Mouse (Mus musculus) heart, embryonic 13.5 days (tissue): ENCODE measurements around the gene Olfr325. TPM values are rescaled to one million over a fixed set of nuclear protein-coding genes. Genes with fewer than 3 reads are reported as not detected.

ENCODE experiments used
- ATAC-seq: fragments of 200-750 bp; cut with Nextera tagmentation; 2 replicates; pipeline ENCODE4 v1.8.0; 2017; ENCODE audit warnings: moderate TSS enrichment; ENCODE audit not compliant: insufficient number of reproducible peaks, low FRiP score, low TSS enrichment; ENCODE audit errors: extremely low read depth
- H3K27ac ChIP-seq: fragments of 300-500 bp; sonication (generic); replicated peaks from 2 replicates; pipeline ENCODE4 v1.5.1; 2015; ENCODE audit warnings: moderate library complexity, mild to moderate bottlenecking, inconsistent platforms
- H3K27me3 ChIP-seq: fragments of 300-500 bp; sonication (generic); replicated peaks from 2 replicates; pipeline ENCODE4 v1.6.1; 2015; ENCODE audit warnings: mild to moderate bottlenecking, inconsistent platforms
- H3K36me3 ChIP-seq: fragments of 300-500 bp; sonication (generic); 2 replicates; pipeline ENCODE4 v1.6.1; 2015; ENCODE audit warnings: mild to moderate bottlenecking, inconsistent platforms
- H3K4me1 ChIP-seq: fragments of 300-500 bp; sonication (generic); 2 replicates; pipeline ENCODE4 v1.6.1; 2015; ENCODE audit warnings: inconsistent platforms
- H3K4me2 ChIP-seq: fragments of 300-500 bp; sonication (generic); 2 replicates; pipeline ENCODE4 v1.6.1; 2015; ENCODE audit warnings: inconsistent platforms, mild to moderate bottlenecking, moderate library complexity
- H3K4me3 ChIP-seq: fragments of 300-500 bp; sonication (generic); 2 replicates; pipeline ENCODE4 v1.5.1; 2015; ENCODE audit warnings: moderate library complexity, mild to moderate bottlenecking, inconsistent platforms
- H3K9ac ChIP-seq: fragments of 300-500 bp; sonication (generic); 2 replicates; pipeline ENCODE4 v1.6.1; 2015; ENCODE audit warnings: inconsistent platforms, mild to moderate bottlenecking, moderate library complexity
- H3K9me3 ChIP-seq: fragments of 300-500 bp; sonication (generic); 2 replicates; pipeline ENCODE4 v1.6.1; 2016; ENCODE audit warnings: inconsistent platforms
- WGBS: fragments of 180-500 bp; shearing (Covaris S2); methylation state at CpG from one replicate; pipeline ENCODE4 v1.1.7; 2015; ENCODE audit warnings: mixed read lengths; 5-methylcytosine and 5-hydroxymethylcytosine counted together
- polyA plus RNA-seq: library from polyadenylated mRNA; unstranded; fragments of >200 nt; fragmentation: Nextera tagmentation; extraction: Ambion mirVana; gene quantifications from 2 replicates; pipeline ENCODE4 v1.2.1, GENCODE M21; 2015

The Olfr325 gene
- polyA plus RNA-seq, 1 experiment from 2014 or later: not detected

DNA sequence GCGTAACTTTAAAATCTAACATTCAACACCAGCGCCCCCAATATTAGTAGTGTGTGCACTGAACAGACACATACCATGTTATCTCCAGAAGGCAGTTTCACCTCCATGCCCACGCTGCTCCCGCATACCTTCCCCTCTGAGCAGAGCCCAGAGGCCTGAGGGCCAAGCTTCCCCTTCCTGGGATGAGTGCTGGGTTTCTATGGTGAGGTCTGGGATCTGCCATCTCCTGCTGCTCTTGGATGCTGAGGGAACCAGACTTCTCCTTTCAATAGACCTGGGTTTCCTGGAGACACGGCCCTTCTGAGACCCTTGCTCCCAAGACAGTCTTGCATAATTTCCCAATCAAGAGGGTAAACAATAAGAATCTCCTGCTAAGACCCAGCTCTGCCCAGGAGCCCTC, 52.9 kb downstream of the Olfr325 start, which contains the start of gene Olfr323:
Gene Olfr323, minus strand, starts transcription at position 101 of the 400 bp plus-strand sequence.
- ATAC-seq: no peak
- Histone ChIP-seq H3K9me3 (no peaks in the 10 kb centered on the region), H3K4me2 (no peak within 1 kb of the TSS), H3K4me3 (no peak within 1 kb of the TSS), H3K27me3 (peaks cover 3% of the 10 kb centered on the region; the same call in 1 of the 2 replicates), H3K4me1 (no peaks in the 10 kb centered on the region), H3K9ac (no peak within 1 kb of the TSS), H3K27ac (no peak within 1 kb of the TSS), H3K36me3 (no peaks in the 10 kb centered on the region)
- WGBS: 66% methylated on average over 5 of the region's 5 CpGs

Other genes with a start within 250 kb of the Olfr325 start
- gene Zfp672, start 247.4 kb upstream of the Olfr325 start, polyA plus RNA-seq: 27.7 and 28.6 TPM in 2 replicates
- 24.0 and 25.3 TPM in 2 replicates for gene Sh3bp5l, start 247.0 kb upstream of the Olfr325 start, polyA plus RNA-seq
- gene Lypd8, start 198.7 kb upstream of the Olfr325 start, polyA plus RNA-seq: not detected in 2 replicates
- not detected in 2 replicates for gene 1810065E05Rik, start 156.6 kb upstream of the Olfr325 start, polyA plus RNA-seq
- not detected in 2 replicates for gene Gm12253, start 145.2 kb upstream of the Olfr325 start, polyA plus RNA-seq
- gene Lypd9, start 124.8 kb upstream of the Olfr325 start, polyA plus RNA-seq: not detected in 2 replicates
- gene Olfr30, start 115.5 kb upstream of the Olfr325 start, polyA plus RNA-seq: not detected in 2 replicates
- gene Olfr332, start 85.2 kb upstream of the Olfr325 start, polyA plus RNA-seq: not detected in 2 replicates
- not detected in 2 replicates for gene Olfr331, start 75.2 kb upstream of the Olfr325 start, polyA plus RNA-seq
- gene Olfr330, start 42.9 kb upstream of the Olfr325 start, polyA plus RNA-seq: not detected in 2 replicates
- gene Olfr329-ps, start 31.3 kb upstream of the Olfr325 start, polyA plus RNA-seq: not detected in 2 replicates
- gene Olfr328, start 22.1 kb upstream of the Olfr325 start, polyA plus RNA-seq: 0.05 and 0.07 TPM in 2 replicates
- not detected in 2 replicates for gene Olfr224, start 7.2 kb upstream of the Olfr325 start, polyA plus RNA-seq
- gene Olfr324, start 17.4 kb downstream of the Olfr325 start, polyA plus RNA-seq: not detected in 2 replicates
- gene 2210407C18Rik, start 38.3 kb downstream of the Olfr325 start, polyA plus RNA-seq: not detected in 2 replicates
- not detected in 2 replicates for gene Olfr323, start 52.8 kb downstream of the Olfr325 start, polyA plus RNA-seq
- gene Trim58, start 62.7 kb downstream of the Olfr325 start, polyA plus RNA-seq: 0.68 and 0.96 TPM in 2 replicates
- not detected in 2 replicates for gene Olfr322, start 81.1 kb downstream of the Olfr325 start, polyA plus RNA-seq
- not detected in 2 replicates for gene Olfr320, start 103.4 kb downstream of the Olfr325 start, polyA plus RNA-seq
- gene Olfr319, start 121.4 kb downstream of the Olfr325 start, polyA plus RNA-seq: not detected in 2 replicates
- not detected in 2 replicates for gene Olfr318, start 146.3 kb downstream of the Olfr325 start, polyA plus RNA-seq
- not detected in 2 replicates for gene Olfr317, start 161.5 kb downstream of the Olfr325 start, polyA plus RNA-seq
- not detected in 2 replicates for gene Olfr316, start 175.0 kb downstream of the Olfr325 start, polyA plus RNA-seq
- not detected in 2 replicates for gene Olfr315, start 195.5 kb downstream of the Olfr325 start, polyA plus RNA-seq
- gene Olfr314, start 205.2 kb downstream of the Olfr325 start, polyA plus RNA-seq: 0.08 TPM in 1 of 2 replicates, not detected in the other
- 0.47 and 0.66 TPM in 2 replicates for gene Fam183b, start 224.2 kb downstream of the Olfr325 start, polyA plus RNA-seq
- gene Olfr313, start 237.3 kb downstream of the Olfr325 start, polyA plus RNA-seq: 0.12 and 0.17 TPM in 2 replicates